Mouse (Mus musculus) liver, embryonic 15.5 days (tissue): ENCODE data around the gene Ifrd1. TPM values are rescaled to one million over a fixed set of nuclear protein-coding genes. Genes with fewer than 3 reads are reported as not detected.
"Not testable (repeated sequence)": the region's sequence is repeated elsewhere in the genome, so short reads cannot be mapped to it uniquely, and the experiment has no call there.

Experiments used
- ATAC-seq: fragments of 200-750 bp; cut with Nextera tagmentation; 2 replicates; pipeline ENCODE4 v1.8.0; 2017; ENCODE audit warnings: moderate number of reproducible peaks, mild to moderate bottlenecking, moderate library complexity; ENCODE audit not compliant: insufficient read depth
- H3K27ac ChIP-seq: fragments of 300-500 bp; sonication (generic); replicated peaks from 2 replicates; pipeline ENCODE4 v1.5.1; 2015; ENCODE audit warnings: mild to moderate bottlenecking, inconsistent platforms
- H3K27me3 ChIP-seq: fragments of 300-500 bp; sonication (generic); 2 replicates; pipeline ENCODE4 v1.6.1; 2015; ENCODE audit warnings: mild to moderate bottlenecking, inconsistent platforms
- H3K36me3 ChIP-seq: fragments of 300-500 bp; sonication (generic); replicated peaks from 2 replicates; pipeline ENCODE4 v1.6.1; 2015; ENCODE audit warnings: moderate library complexity, mild to moderate bottlenecking, inconsistent platforms
- H3K4me1 ChIP-seq: fragments of 300-500 bp; sonication (generic); replicated peaks from 2 replicates; pipeline ENCODE4 v1.6.1; 2015; ENCODE audit warnings: inconsistent platforms
- H3K4me2 ChIP-seq: fragments of 300-500 bp; sonication (generic); 2 replicates; pipeline ENCODE4 v1.6.1; 2015; ENCODE audit warnings: moderate library complexity, mild to moderate bottlenecking, inconsistent platforms
- H3K4me3 ChIP-seq: fragments of 300-500 bp; sonication (generic); replicated peaks from 2 replicates; pipeline ENCODE4 v1.5.1; 2015; ENCODE audit warnings: mild to moderate bottlenecking, inconsistent platforms
- H3K9ac ChIP-seq: fragments of 300-500 bp; sonication (generic); 2 replicates; pipeline ENCODE4 v1.6.1; 2015; ENCODE audit warnings: moderate library complexity, mild to moderate bottlenecking, inconsistent platforms
- H3K9me3 ChIP-seq: fragments of 300-500 bp; sonication (generic); replicated peaks from 2 replicates; pipeline ENCODE4 v1.6.1; 2016; ENCODE audit warnings: inconsistent platforms
- WGBS: fragments of 180-500 bp; shearing (Covaris S2); methylation state at CpG from one replicate; pipeline ENCODE4 v1.1.7; 2015; ENCODE audit warnings: mixed read lengths; ENCODE audit not compliant: insufficient replicate concordance; 5-methylcytosine and 5-hydroxymethylcytosine counted together
- polyA plus RNA-seq: library from polyadenylated mRNA; unstranded; fragments of >200 nt; fragmentation: Nextera tagmentation; extraction: Ambion mirVana; gene quantifications from 2 replicates; pipeline ENCODE4 v1.2.1, GENCODE M21; 2015

The Ifrd1 gene
- polyA plus RNA-seq, 1 experiment from 2014 or later = 43.8 TPM

GRCm38 (mm10) chr12:40257226-40257625 lies 8.9 kb upstream of the Ifrd1 start:
- Histone ChIP-seq H3K36me3 (no peaks in the 10 kb centered on the region), H3K9ac (no peak overlapping the region), H3K27ac (no peak overlapping the region), H3K4me1 (no peaks in the 10 kb centered on the region), H3K4me2 (no peak overlapping the region), H3K4me3 (no peak overlapping the region), H3K27me3 (no peaks in the 10 kb centered on the region), H3K9me3 (no peaks in the 10 kb centered on the region)
- no peak for ATAC-seq
- 3% methylated on average over 8 of the region's 8 CpGs for WGBS

- Histone ChIP-seq H3K4me3 (no peak overlapping the region), H3K4me2 (no peak overlapping the region), H3K36me3 (no peaks in the 10 kb centered on the region), H3K27ac (no peak overlapping the region), H3K4me1 (no peaks in the 10 kb centered on the region), H3K27me3 (no peaks in the 10 kb centered on the region), H3K9me3 (no peaks in the 10 kb centered on the region), H3K9ac (no peak overlapping the region)
- 68% methylated on average over 2 of the region's 2 CpGs for WGBS
- ATAC-seq = no peak
These were observed 8.2 kb upstream of the Ifrd1 start for GRCm38 (mm10) chr12:40256543-40256942.

- Histone ChIP-seq H3K9me3 (no peaks in the 10 kb centered on the region), H3K9ac (no peak overlapping the region), H3K36me3 (no peaks in the 10 kb centered on the region), H3K4me1 (no peaks in the 10 kb centered on the region), H3K27ac (no peak overlapping the region), H3K27me3 (no peaks in the 10 kb centered on the region), H3K4me2 (no peak overlapping the region), H3K4me3 (no peak overlapping the region)
- no peak for ATAC-seq
These were observed 7.7 kb upstream of the Ifrd1 start for GRCm38 (mm10) chr12:40256033-40256432.

GRCm38 (mm10) chr12:40255310-40255709 lies 7.0 kb upstream of the Ifrd1 start:
- not testable (repeated sequence) for H3K4me2 ChIP-seq, H3K9ac ChIP-seq, H3K4me3 ChIP-seq, H3K27ac ChIP-seq, H3K9me3 ChIP-seq, H3K36me3 ChIP-seq, H3K27me3 ChIP-seq, H3K4me1 ChIP-seq, ATAC-seq
- WGBS = 64% methylated on average over 4 of the region's 4 CpGs

- Histone ChIP-seq H3K27ac (no peak overlapping the region), H3K9me3 (no peaks in the 10 kb centered on the region), H3K4me3 (no peak overlapping the region), H3K36me3 (no peaks in the 10 kb centered on the region), H3K27me3 (no peaks in the 10 kb centered on the region), H3K4me2 (no peak overlapping the region), H3K9ac (no peak overlapping the region), H3K4me1 (0 out of 2 replicates have a peak, but pooled peaks cover 3% of the 10 kb centered on the region)
- no peak for ATAC-seq
- 64% methylated on average over 11 of the region's 11 CpGs for WGBS
These were observed 6.4 kb upstream of the Ifrd1 start for GRCm38 (mm10) chr12:40254729-40255128.

- Histone ChIP-seq H3K4me3 (no peak overlapping the region), H3K27me3 (no peaks in the 10 kb centered on the region), H3K9me3 (no peaks in the 10 kb centered on the region), H3K27ac (no peak overlapping the region), H3K36me3 (no peaks in the 10 kb centered on the region), H3K4me1 (peaks cover 12% of the 10 kb centered on the region), H3K9ac (no peak overlapping the region), H3K4me2 (no peak overlapping the region)
- no peak for ATAC-seq
- WGBS = 20% methylated on average over 5 of the region's 5 CpGs
These were observed 4.9 kb upstream of the Ifrd1 start for GRCm38 (mm10) chr12:40253241-40253640.

GRCm38 (mm10) chr12:40250256-40250655 lies 2.0 kb upstream of the Ifrd1 start:
- Histone ChIP-seq H3K36me3 (no peaks in the 10 kb centered on the region), H3K9ac (no peak overlapping the region), H3K4me2 (no peak overlapping the region), H3K4me3 (no peak overlapping the region), H3K4me1 (peaks cover 29% of the 10 kb centered on the region), H3K27ac (no peak overlapping the region), H3K27me3 (no peaks in the 10 kb centered on the region), H3K9me3 (no peaks in the 10 kb centered on the region)
- no peak for ATAC-seq

- ATAC-seq = peak; percentile 84
- H3K9me3 ChIP-seq = no peaks in the 10 kb centered on the region
- no peak overlapping the region for H3K27ac ChIP-seq
- WGBS = 57% methylated on average over 6 of the region's 6 CpGs
- H3K36me3 ChIP-seq = no peaks in the 10 kb centered on the region
- H3K4me1 ChIP-seq = peaks cover 29% of the 10 kb centered on the region
- H3K4me2 ChIP-seq = peak overlapping the region; percentile 36
- no peak overlapping the region for H3K4me3 ChIP-seq
- no peak overlapping the region for H3K9ac ChIP-seq
- no peaks in the 10 kb centered on the region for H3K27me3 ChIP-seq
These were observed 328 bp downstream of the Ifrd1 start for GRCm38 (mm10) chr12:40247976-40248375.

GRCm38 (mm10) chr12:40247384-40247783 lies 920 bp downstream of the Ifrd1 start:
- Histone ChIP-seq H3K27ac (no peak overlapping the region), H3K4me1 (peaks cover 29% of the 10 kb centered on the region), H3K4me3 (no peak overlapping the region), H3K9ac (no peak overlapping the region), H3K27me3 (no peaks in the 10 kb centered on the region), H3K9me3 (no peaks in the 10 kb centered on the region), H3K4me2 (peak overlapping the region; percentile 36), H3K36me3 (no peaks in the 10 kb centered on the region)
- 30% methylated on average over 4 of the region's 4 CpGs for WGBS
- ATAC-seq = no peak

GRCm38 (mm10) chr12:40245434-40245970 lies 2.8 kb downstream of the Ifrd1 start:
- Histone ChIP-seq H3K4me2 (no peak overlapping the region), H3K27ac (no peak overlapping the region), H3K9me3 (no peaks in the 10 kb centered on the region), H3K36me3 (no peaks in the 10 kb centered on the region), H3K4me3 (no peak overlapping the region), H3K4me1 (peaks cover 29% of the 10 kb centered on the region), H3K27me3 (no peaks in the 10 kb centered on the region), H3K9ac (no peak overlapping the region)
- 61% methylated on average over 7 of the region's 7 CpGs for WGBS
- ATAC-seq = no peak

- Histone ChIP-seq H3K4me2 (no peak overlapping the region), H3K9ac (no peak overlapping the region), H3K27me3 (no peaks in the 10 kb centered on the region), H3K9me3 (no peaks in the 10 kb centered on the region), H3K27ac (no peak overlapping the region), H3K36me3 (no peaks in the 10 kb centered on the region), H3K4me1 (peaks cover 26% of the 10 kb centered on the region), H3K4me3 (no peak overlapping the region)
- WGBS = 74% methylated on average over 5 of the region's 5 CpGs
- ATAC-seq = no peak
These were observed 3.4 kb downstream of the Ifrd1 start for GRCm38 (mm10) chr12:40244926-40245325.

GRCm38 (mm10) chr12:40243821-40244221 lies 4.5 kb downstream of the Ifrd1 start:
- Histone ChIP-seq H3K9ac (no peak overlapping the region), H3K4me1 (peaks cover 22% of the 10 kb centered on the region), H3K36me3 (no peaks in the 10 kb centered on the region), H3K9me3 (no peaks in the 10 kb centered on the region), H3K4me3 (no peak overlapping the region), H3K27ac (no peak overlapping the region), H3K27me3 (no peaks in the 10 kb centered on the region), H3K4me2 (no peak overlapping the region)
- no peak for ATAC-seq
- 62% methylated on average over 11 of the region's 11 CpGs for WGBS
